Mouse (Mus musculus) spleen, adult 12 weeks (tissue): ENCODE results near the gene Prg3.

ENCODE experiments used
- DNase-seq: peaks from one replicate; pipeline ENCODE4 v3.0.0; 2022; ENCODE audit warnings: low spot score

The Prg3 gene

DNA sequence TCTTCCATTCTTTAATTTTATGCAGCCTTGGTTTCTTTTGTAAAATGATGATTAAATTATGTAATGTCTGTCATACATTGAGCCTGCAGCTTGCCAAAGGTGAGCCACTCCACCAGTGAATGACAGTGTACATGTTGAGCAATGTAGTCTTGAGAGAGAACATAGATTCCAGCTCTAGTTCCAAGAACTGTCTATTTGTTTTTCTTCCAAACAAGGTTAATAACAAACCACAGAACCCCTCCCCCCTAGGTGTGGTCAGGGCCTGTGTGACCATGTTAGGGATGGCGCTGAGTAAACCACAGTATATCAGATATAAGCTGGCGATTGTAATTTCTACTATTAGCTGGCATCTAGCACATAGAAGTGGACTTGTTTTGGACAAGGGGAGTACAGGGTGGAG, 8.4 kb downstream of the Prg3 start:
- DNase-seq, result no peak

DNA sequence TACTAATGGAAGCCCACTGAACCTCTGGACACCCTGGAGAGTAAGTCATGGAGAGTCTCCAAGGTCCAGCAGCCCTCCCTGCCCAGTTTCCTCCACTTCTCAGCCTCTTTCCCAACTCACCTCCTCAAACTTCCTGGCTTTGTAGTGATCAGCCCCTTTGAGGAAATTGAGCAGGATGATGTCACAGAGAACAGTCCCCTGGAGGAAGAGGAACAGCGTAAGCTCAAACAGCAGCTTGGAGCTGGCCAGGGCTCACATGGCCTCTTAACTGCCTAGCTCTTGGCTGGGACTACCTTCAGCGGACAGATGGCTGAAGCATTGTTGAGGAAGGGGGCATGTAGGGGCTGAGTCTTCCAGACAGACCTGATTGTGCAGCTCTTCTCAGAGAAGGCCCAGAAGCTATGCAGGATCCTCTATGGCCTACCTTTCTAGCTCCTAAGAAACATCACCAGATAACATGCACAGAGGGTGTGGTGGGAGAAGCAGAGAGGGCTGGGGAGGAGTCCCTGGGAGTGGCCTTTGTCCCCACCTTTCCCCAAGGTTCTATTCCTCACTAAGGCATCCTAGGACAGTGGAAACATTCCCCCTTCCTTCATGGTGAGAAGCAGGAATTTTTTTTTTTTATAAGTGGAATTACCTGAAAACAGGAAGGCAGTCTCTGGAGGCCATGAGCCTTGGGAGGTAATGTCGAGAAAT, 11.6 kb downstream of the Prg3 start:
- no peak for DNase-seq

DNA sequence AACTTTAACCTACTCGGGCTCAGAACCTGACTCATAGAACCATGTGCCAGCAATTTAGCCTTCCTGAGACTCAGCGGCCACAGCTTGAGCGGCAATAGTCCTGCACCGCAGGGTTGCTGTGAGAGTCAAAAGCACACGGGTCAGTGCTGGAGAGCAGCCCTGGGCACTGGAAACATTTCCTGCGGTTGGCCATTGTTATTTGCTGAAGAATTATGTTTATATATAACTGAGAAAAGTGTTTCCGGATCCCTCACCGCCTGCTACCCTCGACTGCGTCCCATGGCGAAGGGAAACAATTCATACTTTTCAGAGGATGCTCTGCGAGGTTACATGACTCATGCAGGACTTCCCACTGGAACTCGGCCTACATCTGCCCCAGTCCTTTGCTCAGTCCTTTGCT, 13.5 kb downstream of the Prg3 start:
- no peak for DNase-seq

GRCm38 (mm10) chr2:85002575-85002974, 14.6 kb downstream of the Prg3 start:
- no peak for DNase-seq

GRCm38 (mm10) chr2:85004341-85004740, 16.3 kb downstream of the Prg3 start:
- DNase-seq, result no peak

DNA sequence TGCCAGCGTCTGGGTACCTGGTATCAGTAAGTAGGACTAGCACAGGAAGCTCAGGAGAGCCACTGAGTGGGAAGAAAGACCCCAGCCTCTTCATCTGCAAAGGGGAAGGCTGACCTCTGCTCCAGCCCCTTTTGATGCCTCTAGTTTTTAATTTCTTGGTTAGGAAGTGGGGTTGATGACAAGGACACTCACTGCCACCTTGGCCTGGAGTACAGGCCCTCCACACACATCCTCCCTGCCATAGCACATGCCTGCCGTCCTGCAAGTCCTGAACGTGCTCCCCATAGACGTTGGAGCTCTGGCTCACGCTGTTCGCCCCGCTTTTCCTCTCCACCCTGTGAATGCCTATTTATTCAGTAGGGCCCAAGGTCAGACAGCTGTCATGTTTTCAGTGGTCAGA, 18.6 kb downstream of the Prg3 start:
- DNase-seq, result no peak

DNA sequence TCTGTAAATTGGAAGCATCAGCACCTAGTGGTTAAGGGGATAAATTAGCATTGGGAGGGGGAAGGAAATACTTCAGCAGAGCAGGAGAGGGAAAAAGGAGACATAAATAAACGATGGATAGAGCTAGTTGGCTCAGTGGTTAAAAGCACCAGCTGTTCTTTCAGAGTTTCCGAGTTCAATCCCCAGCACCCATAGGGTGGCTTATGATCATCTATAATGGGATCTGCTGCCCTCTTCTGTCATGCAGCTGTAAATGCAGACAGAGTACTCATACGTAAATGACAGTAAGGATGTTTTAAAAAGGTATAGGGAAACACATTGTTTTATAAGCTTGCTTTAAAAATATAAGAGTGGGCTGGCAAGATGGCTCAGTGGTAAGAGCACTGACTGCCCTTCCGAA, 19.7 kb downstream of the Prg3 start:
- DNase-seq, result peak; percentile 12

DNA sequence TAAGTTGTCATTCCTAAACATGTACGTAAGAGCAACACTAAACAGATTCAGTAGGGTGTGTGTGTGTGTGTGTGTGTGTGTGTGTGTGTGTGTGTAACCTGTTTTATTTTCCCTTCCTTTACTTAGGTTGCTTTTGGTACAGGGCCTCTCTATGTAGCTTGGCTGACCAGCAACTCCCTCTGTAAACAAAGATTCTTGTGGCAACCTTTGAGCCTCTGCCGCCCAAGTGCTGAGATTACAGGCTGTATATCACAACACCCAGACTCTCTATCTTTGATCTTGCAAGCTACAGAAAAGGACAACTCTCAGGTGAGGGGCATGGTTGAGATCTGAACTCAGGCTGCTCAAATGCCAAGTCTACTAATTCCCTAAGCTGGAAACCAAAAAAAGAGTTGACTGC, 21.2 kb downstream of the Prg3 start:
- DNase-seq, result no peak

GRCm38 (mm10) chr2:85011906-85012604, 24.0 kb downstream of the Prg3 start:
- DNase-seq, result peak; percentile 61

DNA sequence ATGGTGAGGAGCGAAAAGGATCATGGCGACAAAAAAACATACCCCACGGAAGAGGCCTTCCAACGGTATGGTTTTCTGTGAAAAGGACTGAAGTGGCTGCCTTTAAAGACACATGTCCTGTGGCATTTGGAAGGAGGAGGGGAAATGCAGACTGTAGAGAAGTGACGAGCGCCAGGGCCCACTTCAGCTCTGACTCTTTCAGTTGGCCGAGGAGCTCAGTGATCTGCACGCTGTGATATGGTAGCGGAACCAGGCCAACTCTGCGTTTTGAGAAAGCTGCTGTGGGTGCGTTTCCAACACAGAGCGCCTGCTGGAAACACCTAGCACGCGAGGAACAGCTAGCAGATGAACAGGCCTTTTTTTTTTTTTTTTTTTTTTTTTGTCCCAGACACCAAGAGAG, 24.7 kb downstream of the Prg3 start:
- peak; percentile 16 for DNase-seq

DNA sequence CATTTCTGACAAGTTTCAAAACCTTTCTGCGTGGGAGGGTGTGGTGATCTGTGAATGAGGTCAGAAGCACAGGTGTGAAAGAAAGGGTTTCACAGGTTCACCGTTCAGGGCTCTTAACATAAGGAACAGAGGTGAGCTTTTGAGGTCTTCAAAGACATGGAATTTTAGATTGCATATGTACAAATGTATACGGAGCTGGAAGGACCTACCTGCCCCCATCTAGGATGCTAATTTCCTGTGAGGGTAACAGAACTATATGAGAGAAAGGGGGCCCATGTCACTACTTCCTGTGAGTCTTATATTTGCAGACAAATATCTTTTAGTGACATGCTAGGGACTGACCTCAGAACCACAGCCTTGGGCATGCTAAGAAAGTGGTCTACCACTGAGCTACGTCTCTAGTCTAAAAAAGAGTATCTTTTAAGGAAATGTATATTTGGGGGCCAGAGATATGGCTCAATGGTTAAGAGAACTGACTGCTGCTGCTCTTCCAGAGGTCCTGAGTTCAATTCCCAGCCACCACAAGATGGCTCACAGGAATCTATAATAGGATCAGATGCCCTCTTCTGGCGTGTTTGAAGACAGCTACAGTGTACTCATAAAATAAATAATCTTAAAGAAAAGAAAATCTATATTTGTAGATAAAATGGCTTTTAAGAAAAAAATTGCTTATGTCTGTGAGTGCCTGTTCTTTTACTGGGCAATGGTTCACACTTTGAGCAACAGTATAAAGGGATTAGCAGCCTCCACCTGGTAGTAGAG, 26.0 kb downstream of the Prg3 start:
- DNase-seq, result no peak

- DNase-seq, result no peak
Measured at GRCm38 (mm10) chr2:85014588-85014982, 26.6 kb downstream of the Prg3 start.

DNA sequence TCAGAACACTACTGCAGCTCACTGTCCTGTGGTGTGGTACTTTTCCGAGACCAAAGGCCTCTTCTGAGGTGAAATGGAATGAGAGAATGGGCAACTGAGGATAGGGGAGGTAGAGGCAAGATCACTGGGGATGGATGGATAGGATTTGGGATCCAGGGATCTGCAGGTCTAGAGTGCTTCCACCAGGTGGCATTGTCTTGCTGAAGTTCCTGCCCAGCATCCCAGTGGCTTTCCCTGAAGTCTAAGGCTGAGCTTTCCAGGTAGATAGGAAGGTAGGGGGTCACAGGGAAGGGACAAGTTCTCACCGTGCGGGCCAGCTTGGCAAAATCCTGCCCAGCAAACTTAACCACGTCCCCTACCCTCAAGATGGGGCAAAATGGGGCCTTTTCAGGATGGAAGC, 34.0 kb downstream of the Prg3 start:
- no peak for DNase-seq

DNA sequence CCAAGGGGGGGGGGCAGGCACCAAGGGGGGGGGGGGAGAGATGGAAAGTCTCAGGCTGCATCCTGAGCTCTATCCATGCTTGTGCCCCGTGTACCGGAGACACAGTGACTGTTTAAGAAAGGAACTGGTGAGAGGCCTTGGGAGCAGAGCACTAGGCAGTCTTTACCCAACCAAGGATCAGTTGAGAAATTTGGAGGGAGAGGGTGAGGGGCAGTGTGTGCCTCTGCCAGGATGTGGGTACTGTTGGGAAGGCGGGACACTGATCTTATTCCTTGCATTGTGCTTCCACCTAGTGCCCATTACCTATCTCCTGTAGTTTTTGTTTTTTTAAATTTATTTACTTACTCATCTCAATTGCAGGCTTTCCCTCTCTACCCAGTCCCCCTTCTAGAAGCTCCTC, 38.2 kb downstream of the Prg3 start:
- DNase-seq, result no peak

DNA sequence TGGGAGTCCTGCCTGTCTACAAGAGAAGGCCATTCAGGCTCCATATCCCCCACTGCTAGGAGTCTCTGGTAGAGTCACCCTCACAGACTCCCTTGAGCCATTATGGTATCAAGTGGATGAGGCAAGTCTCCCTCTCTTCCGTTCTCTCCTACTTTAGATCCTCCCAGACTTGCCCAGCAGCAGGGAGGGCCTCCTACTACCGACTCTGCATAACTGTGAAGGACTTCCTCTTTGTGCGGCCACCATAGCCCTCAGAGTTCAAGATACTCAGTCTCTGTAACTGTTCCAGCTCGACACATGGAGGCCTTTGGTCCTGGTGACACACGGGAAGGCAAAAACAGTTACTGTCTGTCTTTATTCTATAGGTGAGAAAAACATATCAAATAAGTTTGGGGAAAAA, 39.3 kb downstream of the Prg3 start:
- DNase-seq, result no peak

GRCm38 (mm10) chr2:85029897-85030296, 41.9 kb downstream of the Prg3 start:
- no peak for DNase-seq

DNA sequence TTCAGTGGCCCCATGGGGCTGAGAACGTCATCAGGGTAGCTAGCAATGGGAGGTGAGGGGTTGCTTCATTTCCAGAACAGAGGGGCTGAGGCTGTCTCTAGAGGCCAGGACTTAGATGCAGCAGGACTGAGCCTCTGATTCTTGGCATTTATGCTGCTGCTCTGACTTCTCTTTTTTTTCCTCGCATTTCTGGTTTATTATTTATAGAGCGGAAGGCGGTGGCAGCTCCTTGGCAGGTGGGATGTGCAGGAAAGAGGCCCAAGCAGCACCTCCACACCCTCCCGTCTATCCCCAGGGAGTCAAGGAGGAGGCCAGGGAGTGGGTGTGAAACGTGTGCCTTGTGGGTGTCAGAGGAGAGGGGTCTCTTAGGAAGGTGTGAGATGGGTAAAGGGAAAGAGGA, 43.0 kb downstream of the Prg3 start:
- DNase-seq, result no peak

GRCm38 (mm10) chr2:85033121-85033520, 45.1 kb downstream of the Prg3 start:
- DNase-seq, result no peak

DNA sequence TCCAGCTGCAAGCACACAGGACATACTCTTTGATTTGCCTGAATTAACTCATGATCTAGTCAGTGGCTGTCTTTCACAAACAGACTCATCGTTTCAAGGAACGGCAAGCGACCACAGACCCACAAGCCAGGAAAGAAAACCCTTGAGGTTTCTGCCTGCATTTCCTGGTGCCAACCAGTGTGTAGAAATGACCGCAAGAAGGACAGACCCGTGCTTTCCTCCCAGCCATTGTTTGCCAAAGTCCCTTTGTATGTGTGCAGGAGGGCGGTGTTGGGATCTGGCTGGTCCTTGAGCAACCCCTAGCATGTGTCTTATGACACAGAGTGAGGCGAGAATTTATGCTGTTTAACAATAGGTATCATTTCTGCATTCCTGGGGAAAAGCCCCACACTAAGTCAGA, 46.2 kb downstream of the Prg3 start:
- no peak for DNase-seq

DNA sequence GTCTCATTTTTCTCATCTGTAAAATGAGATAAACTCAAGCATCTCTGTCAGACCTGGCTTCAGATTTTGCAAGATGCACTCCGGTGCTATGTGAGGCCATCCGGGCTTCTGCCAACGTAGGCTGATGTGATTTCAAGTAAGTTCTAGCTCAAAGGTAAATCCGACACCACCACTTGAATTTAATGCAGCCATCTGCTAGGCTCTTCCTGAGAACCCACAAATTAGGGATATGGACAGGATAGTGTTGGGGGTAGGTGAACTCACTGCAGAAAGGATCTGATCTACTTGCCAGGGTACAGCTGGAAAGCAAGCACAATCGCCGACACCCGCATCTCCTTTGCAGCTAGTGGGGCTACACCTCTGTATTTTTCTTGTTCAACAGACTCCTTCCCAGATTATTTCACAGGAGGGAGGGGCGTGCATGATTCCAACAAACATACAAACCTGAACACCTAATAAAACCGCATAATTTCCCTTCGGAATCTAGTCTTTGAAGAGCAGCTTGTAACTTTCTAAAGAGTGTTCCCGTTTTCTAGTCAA, 48.6 kb downstream of the Prg3 start:
- DNase-seq, result no peak

DNA sequence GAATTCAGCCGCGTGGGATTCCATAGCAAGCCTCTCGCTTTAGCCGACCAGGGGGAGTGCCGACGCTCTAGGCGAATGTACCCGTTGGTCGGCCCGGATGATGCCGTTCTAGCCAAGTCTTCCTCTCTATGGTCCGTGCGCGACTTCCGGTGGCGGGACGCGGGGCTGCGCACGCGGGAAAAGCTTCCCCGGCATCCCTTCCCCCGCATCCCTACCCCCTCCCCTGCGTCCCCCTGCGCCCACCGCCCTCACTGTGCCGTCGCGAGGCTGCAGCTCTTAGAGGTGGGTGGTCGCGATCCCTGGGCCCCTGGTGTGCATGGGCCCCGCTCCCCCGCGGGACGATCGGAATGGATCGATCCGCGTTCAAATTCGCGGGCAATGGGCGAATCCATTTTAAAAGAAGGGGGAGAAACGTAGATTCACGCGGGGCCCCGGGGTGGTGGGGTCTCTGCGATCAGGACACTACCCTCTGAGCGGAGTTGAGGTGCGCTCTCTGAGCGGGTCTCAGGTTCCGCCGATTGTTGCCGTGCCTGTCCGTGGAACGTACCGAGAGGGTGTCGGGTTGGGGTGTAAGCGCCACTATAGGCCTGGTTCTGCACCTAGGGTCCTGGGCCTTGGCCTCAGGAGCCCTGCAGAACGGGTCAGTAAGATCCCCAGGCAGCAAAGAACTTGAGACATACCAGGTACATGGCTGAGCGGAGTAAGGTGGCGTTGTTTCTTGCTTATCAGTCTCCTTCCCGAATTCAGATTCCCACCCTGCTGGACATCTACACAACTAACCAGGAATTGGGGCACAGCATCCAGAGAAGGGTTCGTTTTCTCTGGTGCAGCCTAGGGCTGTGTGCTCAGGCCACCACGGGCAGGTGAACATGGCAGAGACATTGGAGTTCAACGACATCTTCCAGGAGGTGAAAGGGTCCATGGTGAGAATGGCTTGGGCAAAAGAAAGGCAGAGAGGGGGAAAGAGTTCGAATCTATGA, 49.3 kb downstream of the Prg3 start, which contains the start of the genes Ssrp1 and P2rx3:
Gene Ssrp1, plus strand, starts transcription at position 188 of the 980 bp plus-strand sequence.
Gene P2rx3, minus strand, starts transcription at position 416 of the 980 bp plus-strand sequence.
- DNase-seq, result peak; percentile 85

- no peak for DNase-seq
Measured at GRCm38 (mm10) chr2:85038336-85038735, 50.3 kb downstream of the Prg3 start.
